Mouse (Mus musculus) MEL (cell line): ENCODE data around the gene Ccdc183.

Source experiments
- MAZ ChIP-seq: IDR thresholded peaks from 2 replicates; pipeline ENCODE4 v1.6.1; 2012; ENCODE audit warnings: low read depth, mild to moderate bottlenecking, inconsistent platforms, low read length, improper control_type of control experiment
- NRF1 ChIP-seq: IDR thresholded peaks from 2 replicates; pipeline ENCODE4 v1.6.1; 2014; ENCODE audit warnings: low read depth, mild to moderate bottlenecking, inconsistent platforms, low read length, improper control_type of control experiment, moderate library complexity; ENCODE audit not compliant: poor library complexity, insufficient read depth, severe bottlenecking
- SMC3 ChIP-seq: IDR thresholded peaks from 2 replicates; pipeline ENCODE4 v1.6.1; 2011; ENCODE audit warnings: low read depth, low read length, improper control_type of control experiment
- USF2 ChIP-seq, 2 experiments: IDR thresholded peaks; 2 replicates each; pipeline ENCODE4 v1.6.1; 2011 to 2012; ENCODE audit warnings: improper control_type of control experiment in 2 of 2, low read length in 2 of 2, borderline replicate concordance in 1 of 2, inconsistent platforms in 1 of 2, low read depth in 1 of 2, mild to moderate bottlenecking in 1 of 2; ENCODE audit not compliant: insufficient read depth in 1 of 2

DNA sequence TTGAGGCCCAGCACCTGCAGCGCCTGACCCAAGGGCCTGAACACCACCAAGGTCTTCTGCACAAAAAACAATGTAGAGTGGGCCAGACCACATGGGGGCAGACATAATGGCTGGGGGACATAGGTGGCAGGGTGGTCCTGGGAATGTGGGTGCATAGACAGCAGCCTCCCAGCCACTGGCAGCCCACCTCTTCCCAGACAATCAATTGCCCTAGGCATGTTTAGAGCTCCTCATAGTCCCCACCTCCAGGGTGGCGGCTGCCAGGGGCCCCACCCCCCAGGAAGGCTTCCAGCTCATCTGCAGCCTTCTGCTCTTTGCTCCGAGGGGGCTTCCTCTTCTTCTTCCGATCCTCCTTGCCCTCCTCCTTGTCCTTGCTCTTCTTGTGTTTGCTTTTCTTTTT lies 33.9 kb downstream of the Ccdc183 start:
- TF ChIP-seq MAZ (no peak), NRF1 (no peak), SMC3 (no peak), USF2 (IDR thresholded peaks at IDR 0.05; ENCODE audit: borderline replicate concordance in 1 of 2, insufficient read depth in 1 of 2, low read depth in 1 of 2, low read length in 2 of 2) (no peak)
